Mouse (Mus musculus) hindbrain, embryonic 16.5 days (tissue): ENCODE results near the gene Gm9999. TPM values are rescaled to one million over a fixed set of nuclear protein-coding genes. Genes with fewer than 3 reads are reported as not detected.

ENCODE experiments used
- ATAC-seq: fragments of 200-750 bp; cut with Nextera tagmentation; 2 replicates; pipeline ENCODE4 v1.8.0; 2017; ENCODE audit warnings: moderate TSS enrichment, moderate library complexity
- H3K27ac ChIP-seq: fragments of 300-500 bp; sonication (generic); 2 replicates; pipeline ENCODE4 v1.5.1; 2014; ENCODE audit warnings: low read depth, mild to moderate bottlenecking, control low read depth, low read length, moderate library complexity
- H3K27me3 ChIP-seq: fragments of 300-500 bp; sonication (generic); replicated peaks from 2 replicates; pipeline ENCODE4 v1.6.1; 2014; ENCODE audit warnings: low read length; ENCODE audit not compliant: control insufficient read depth, insufficient read depth
- H3K36me3 ChIP-seq: fragments of 300-500 bp; sonication (generic); 2 replicates; pipeline ENCODE4 v1.6.1; 2014; ENCODE audit warnings: mild to moderate bottlenecking, low read length, moderate library complexity, mixed read lengths; ENCODE audit not compliant: control insufficient read depth, insufficient read depth
- H3K4me1 ChIP-seq: fragments of 300-500 bp; sonication (generic); 2 replicates; pipeline ENCODE4 v1.6.1; 2014; ENCODE audit warnings: low read depth, low read length; ENCODE audit not compliant: control insufficient read depth, insufficient read depth
- H3K4me2 ChIP-seq: fragments of 300-500 bp; sonication (generic); 2 replicates; pipeline ENCODE4 v1.6.1; 2014; ENCODE audit warnings: mild to moderate bottlenecking, low read length, control low read depth, moderate library complexity
- H3K4me3 ChIP-seq: fragments of 300-500 bp; sonication (generic); 2 replicates; pipeline ENCODE4 v1.5.1; 2014; ENCODE audit warnings: mild to moderate bottlenecking, low read length, control low read depth, moderate library complexity
- H3K9ac ChIP-seq: fragments of 300-500 bp; sonication (generic); 2 replicates; pipeline ENCODE4 v1.6.1; 2014; ENCODE audit warnings: low read depth, mild to moderate bottlenecking, control low read depth, low read length, moderate library complexity
- H3K9me3 ChIP-seq: fragments of 300-500 bp; sonication (generic); 2 replicates; pipeline ENCODE4 v1.6.1; 2014; ENCODE audit warnings: mild to moderate bottlenecking, low read length, moderate library complexity; ENCODE audit not compliant: control insufficient read depth
- WGBS: fragments of 180-500 bp; shearing (Covaris S2); extraction: QIAGEN DNeasy Blood & Tissue Kit; methylation state at CpG from one replicate; pipeline ENCODE4 v1.1.7; 2014; 5-methylcytosine and 5-hydroxymethylcytosine counted together
- polyA plus RNA-seq: library from polyadenylated mRNA; unstranded; fragments of >200 nt; fragmentation: Nextera tagmentation; extraction: Ambion mirVana; gene quantifications from 2 replicates; pipeline ENCODE4 v1.2.1, GENCODE M21; 2015

Gene Gm9999
- polyA plus RNA-seq, 1 experiment from 2014 or later, result not detected

DNA sequence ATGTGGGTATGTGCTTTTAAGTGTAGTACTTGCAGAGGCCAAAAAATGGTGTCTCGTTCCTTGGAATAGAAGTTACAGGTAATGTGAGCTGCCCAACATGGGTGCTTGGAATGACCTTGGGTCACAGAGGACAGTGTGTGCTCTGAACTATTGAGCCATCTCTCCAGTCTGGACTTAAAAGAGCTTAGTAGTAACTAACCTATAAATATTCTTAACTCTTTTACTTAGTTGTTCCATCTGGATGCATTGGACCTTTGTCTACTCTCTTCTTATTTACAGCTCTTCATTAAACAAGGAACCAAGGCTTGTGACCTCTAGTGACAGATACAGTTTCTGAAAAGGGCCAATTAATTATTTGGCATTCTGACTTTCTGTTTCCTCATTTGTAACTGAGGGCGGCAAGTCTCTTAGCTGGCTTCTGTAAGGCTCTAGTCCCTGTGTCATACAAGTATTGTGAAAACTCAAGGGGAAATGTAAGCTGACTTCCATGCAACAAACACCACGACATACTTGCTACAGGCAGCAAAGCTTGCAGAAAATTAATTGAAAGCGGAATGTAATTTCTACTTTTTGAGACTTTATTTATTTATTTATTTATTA is 51.5 kb downstream of the Gm9999 start:
- WGBS, result 90% methylated on average over 4 of the region's 4 CpGs

DNA sequence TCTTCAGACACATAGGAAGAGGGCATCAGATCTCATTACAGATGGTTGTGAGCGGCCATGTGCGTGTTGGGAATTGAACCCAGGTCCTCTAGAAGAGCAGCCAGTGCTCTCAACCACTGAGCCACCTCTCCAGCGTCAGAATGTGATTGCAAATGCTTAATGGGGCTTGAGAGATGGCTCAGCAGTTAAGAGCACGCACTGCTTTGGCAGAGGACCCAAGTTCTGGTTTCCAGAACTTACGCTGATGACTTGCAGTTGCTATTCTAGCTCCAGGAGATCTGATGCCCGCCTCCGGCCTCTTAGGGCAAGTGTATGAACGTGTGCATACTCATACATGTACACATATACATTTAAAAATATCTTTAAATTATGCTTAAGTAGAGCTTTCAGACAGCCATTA is 52.0 kb downstream of the Gm9999 start:
- H3K4me3 ChIP-seq, result no peak overlapping the region
- 77% methylated on average over 8 of the region's 8 CpGs for WGBS
- H3K27ac ChIP-seq, result no peak overlapping the region
- H3K9ac ChIP-seq, result no peak overlapping the region
- no peak overlapping the region for H3K4me2 ChIP-seq
- H3K36me3 ChIP-seq, result no peaks in the 10 kb centered on the region
- ATAC-seq, result no peak
- H3K27me3 ChIP-seq, result no peaks in the 10 kb centered on the region
- no peaks in the 10 kb centered on the region for H3K9me3 ChIP-seq
- no peaks in the 10 kb centered on the region for H3K4me1 ChIP-seq

More for the DNA sequence above, 51.5 kb downstream of the Gm9999 start:
- Histone ChIP-seq H3K4me2 (no peak overlapping the region), H3K9me3 (no peaks in the 10 kb centered on the region), H3K9ac (no peak overlapping the region), H3K4me1 (no peaks in the 10 kb centered on the region), H3K27me3 (no peaks in the 10 kb centered on the region), H3K36me3 (no peaks in the 10 kb centered on the region), H3K4me3 (no peak overlapping the region), H3K27ac (no peak overlapping the region)
- ATAC-seq, result no peak

Other genes starting within 250 kb of the Gm9999 start
- gene Saa1, start 240.6 kb upstream of the Gm9999 start, polyA plus RNA-seq, result 0.27 and 0.56 TPM in 2 replicates
- 0.57 and 0.58 TPM in 2 replicates for gene Saa2, start 231.8 kb upstream of the Gm9999 start, polyA plus RNA-seq
- gene Hps5, start 187.5 kb upstream of the Gm9999 start, polyA plus RNA-seq, result 9.7 and 12.6 TPM in 2 replicates
- gene Gtf2h1, start 187.5 kb upstream of the Gm9999 start, polyA plus RNA-seq, result 41.0 and 41.2 TPM in 2 replicates
- 894 and 950 TPM in 2 replicates for gene Ldha, start 142.1 kb upstream of the Gm9999 start, polyA plus RNA-seq
- 0.25 and 0.55 TPM in 2 replicates for gene Ldhc, start 122.4 kb upstream of the Gm9999 start, polyA plus RNA-seq
- 311 and 323 TPM in 2 replicates for gene Tsg101, start 63.6 kb upstream of the Gm9999 start, polyA plus RNA-seq
- 4.7 and 5.0 TPM in 2 replicates for gene Uevld, start 25.1 kb upstream of the Gm9999 start, polyA plus RNA-seq
- 7.4 and 8.0 TPM in 2 replicates for gene Spty2d1, start 24.8 kb downstream of the Gm9999 start, polyA plus RNA-seq
- 25.9 and 27.3 TPM in 2 replicates for gene Tmem86a, start 67.0 kb downstream of the Gm9999 start, polyA plus RNA-seq
- gene Ptpn5, start 150.1 kb downstream of the Gm9999 start, polyA plus RNA-seq, result 181 and 198 TPM in 2 replicates
- gene Mrgpra6, start 221.3 kb downstream of the Gm9999 start, polyA plus RNA-seq, result not detected in 2 replicates